In genomic region chr3:58490787-58491186, GRCm38 (mm10) we compare ENCODE assay signal across 8 mouse cellular contexts. TPM values are rescaled to one million over a fixed set of nuclear protein-coding genes. Genes with fewer than 3 reads are reported as not detected.
DNase-seq lines count a peak whose midpoint lies in the region; ATAC-seq lines count a peak whose summit lies in the region.

No protein-coding gene starts in this region.

- DNase-seq in heart, adult 8-10 months (ENCODE audit: low spot score), result peak; percentile 26
- no peak for DNase-seq in heart, adult 11 months
- DNase-seq in urinary bladder, postnatal 14 days (ENCODE audit: low spot score), result peak; percentile 31
- no peak for DNase-seq in urinary bladder, postnatal 10 days (ENCODE audit: low spot score)
- DNase-seq in embryo, embryonic 11.5 days (ENCODE audit: low read depth, low spot score), result peak; percentile 13
- DNase-seq in left cerebral cortex, postnatal 25 days (ENCODE audit: low spot score in 2 of 2), result peak; percentile 45 to 53
- DNase-seq in right cerebral cortex, postnatal 4 days, result peak; percentile 13

- ATAC-seq in erythroid progenitor cell, adult 5-6 weeks (replicated peaks; ENCODE audit: low FRiP score, poor library complexity, severe bottlenecking), result no peak

- intact Hi-C loops in left cerebral cortex, postnatal 25 days (cut with DNase I), result loop anchor here (2.0 to 10.0 kb wide), 2 partner anchors 74 to 646 kb away; partner anchors contain the start of gene Pfn2

RNA-seq across cellular contexts. Expression of gene Eif2a, which starts 34.8 kb away (rescaled TPM):
- total RNA-seq in heart, adult 8-10 months (2022), result 10 to 100 TPM; 35.5 to 36.8 (median 35.8) TPM
- 10 to 100 TPM; 40.8 to 42.2 TPM for total RNA-seq in left cerebral cortex, postnatal 25 days (2021)
- 52.8 and 54.1 TPM in 2 replicates for total RNA-seq in erythroid progenitor cell, adult 5-6 weeks (2015; ENCODE audit: low replicate concordance)
- 24.0 and 32.2 TPM in 2 replicates for total RNA-seq in erythroid progenitor cell, adult 5-6 weeks (2017; ENCODE audit: low replicate concordance)

RNA-seq across cellular contexts. Expression of gene Serp1, which starts 34.9 kb away (rescaled TPM):
- 10 to 100 TPM in 2 of 4 experiments, 1 to 10 TPM in 2; 8.8 to 14.1 (median 9.6) TPM for total RNA-seq in heart, adult 8-10 months (2022)
- total RNA-seq in left cerebral cortex, postnatal 25 days (2021), result 10 to 100 TPM; 23.4 to 25.4 TPM
- 39.3 and 40.7 TPM in 2 replicates for total RNA-seq in erythroid progenitor cell, adult 5-6 weeks (2015; ENCODE audit: low replicate concordance)
- total RNA-seq in erythroid progenitor cell, adult 5-6 weeks (2017; ENCODE audit: low replicate concordance), result 30.8 and 32.4 TPM in 2 replicates

Comparison
In these comparisons a context has a peak if more than half of its experiments do, and no peak if none do; other contexts are left out.
1. DNase-seq: peak in heart, adult 8-10 months (single experiment), urinary bladder, postnatal 14 days (single experiment), embryo, embryonic 11.5 days (single experiment), left cerebral cortex, postnatal 25 days (2 of 2) and right cerebral cortex, postnatal 4 days (single experiment); none in heart, adult 11 months (single experiment) and urinary bladder, postnatal 10 days (single experiment).